Mouse (Mus musculus) kidney, adult 2 months (tissue): ENCODE measurements around the gene Trpm8. TPM values are rescaled to one million over a fixed set of nuclear protein-coding genes. Genes with fewer than 3 reads are reported as not detected.
A peak's percentile ranks its signal among the peaks of the same experiment; 100 is the strongest.

Source experiments
- DNase-seq: peaks from one replicate; pipeline ENCODE4 v3.0.0; 2021
- H3K27ac ChIP-seq: fragments of 200-500 bp; 2 replicates; pipeline ENCODE4 v1.5.1; 2012; ENCODE audit warnings: low read depth, low read length, control low read depth, inconsistent platforms; ENCODE audit not compliant: insufficient read depth
- H3K27me3 ChIP-seq: fragments of 200-500 bp; replicated peaks from 2 replicates; pipeline ENCODE4 v1.6.1; 2012; ENCODE audit warnings: mild to moderate bottlenecking, moderate library complexity, low read length, inconsistent platforms; ENCODE audit not compliant: control insufficient read depth, insufficient read depth
- H3K36me3 ChIP-seq: fragments of 200-500 bp; 2 replicates; pipeline ENCODE4 v1.6.1; 2012; ENCODE audit warnings: mild to moderate bottlenecking, moderate library complexity, low read length, inconsistent platforms; ENCODE audit not compliant: control insufficient read depth, insufficient read depth
- H3K4me1 ChIP-seq: fragments of 200-500 bp; 2 replicates; pipeline ENCODE4 v1.6.1; 2011; ENCODE audit warnings: low read length; ENCODE audit not compliant: control insufficient read depth, insufficient read depth
- H3K4me3 ChIP-seq: fragments of 200-500 bp; 2 replicates; pipeline ENCODE4 v1.5.1; 2011; ENCODE audit warnings: mild to moderate bottlenecking, low read depth, low read length, control low read depth; ENCODE audit not compliant: insufficient read depth
- CTCF ChIP-seq: fragments of 200-500 bp; conservative IDR thresholded peaks from 2 replicates; pipeline ENCODE4 v1.5.1; 2011; ENCODE audit warnings: low read depth, mild to moderate bottlenecking, control low read depth, low read length, moderate library complexity, mixed read lengths; ENCODE audit not compliant: insufficient read depth, insufficient read length
- POLR2A ChIP-seq: fragments of 200-500 bp; IDR thresholded peaks from one replicate; pipeline ENCODE4 v1.6.1; 2011; ENCODE audit warnings: low read depth, low read length, control low read depth
- WGBS: fragments of 180-500 bp; shearing (Covaris S2); methylation state at CpG from one replicate; pipeline ENCODE4 v1.1.7; 2018; 5-methylcytosine and 5-hydroxymethylcytosine counted together
- polyA plus RNA-seq: library from polyadenylated mRNA; depleted of rRNA; stranded (reverse); fragments of >200 nt; gene quantifications from 2 replicates; pipeline ENCODE4 v1.2.3, GENCODE M21; 2012

Trpm8 gene
- polyA plus RNA-seq, 1 experiment, result not detected

DNA sequence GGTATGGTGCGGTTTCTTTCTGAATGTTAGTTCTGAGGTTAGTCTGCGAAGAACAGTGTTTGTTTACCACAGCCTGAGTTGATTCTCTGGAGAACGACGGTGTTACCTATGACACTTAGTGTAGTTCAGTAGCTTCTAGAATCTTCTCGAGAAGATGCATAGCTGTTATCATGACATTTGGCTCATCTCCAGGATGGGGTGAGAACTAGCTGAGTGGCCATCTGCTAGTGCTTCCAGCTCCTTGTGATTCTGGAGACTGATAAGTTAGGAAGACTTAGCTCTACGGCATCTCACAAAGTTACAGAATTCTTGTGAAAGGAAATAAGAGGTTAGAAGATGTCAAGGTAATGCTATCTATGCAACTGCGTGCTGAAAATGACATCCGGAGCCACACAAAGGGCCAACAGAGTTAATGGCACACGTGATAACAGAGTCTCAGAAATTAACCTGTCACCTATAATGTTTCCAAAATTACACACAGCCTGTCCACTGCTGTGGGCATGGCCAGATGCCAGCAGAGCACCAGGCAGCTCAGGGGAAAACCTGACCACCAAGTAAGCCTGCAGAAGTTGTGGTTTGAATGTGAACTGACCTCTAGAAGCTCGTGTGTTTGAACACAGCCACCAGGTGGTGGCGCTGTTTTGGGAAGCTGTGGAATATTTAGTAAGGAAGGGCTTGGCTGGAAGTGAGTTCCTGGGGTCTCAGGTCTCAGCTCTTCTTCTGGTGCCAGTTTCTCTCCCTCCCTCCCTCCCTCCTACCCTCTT, 89.6 kb downstream of the Trpm8 start:
- 76% methylated on average over 11 of the region's 11 CpGs for WGBS
- TF ChIP-seq POLR2A, result no peak
- 0 out of 2 replicates have a peak, but pooled peaks have one; percentile 14 for TF ChIP-seq CTCF

DNA sequence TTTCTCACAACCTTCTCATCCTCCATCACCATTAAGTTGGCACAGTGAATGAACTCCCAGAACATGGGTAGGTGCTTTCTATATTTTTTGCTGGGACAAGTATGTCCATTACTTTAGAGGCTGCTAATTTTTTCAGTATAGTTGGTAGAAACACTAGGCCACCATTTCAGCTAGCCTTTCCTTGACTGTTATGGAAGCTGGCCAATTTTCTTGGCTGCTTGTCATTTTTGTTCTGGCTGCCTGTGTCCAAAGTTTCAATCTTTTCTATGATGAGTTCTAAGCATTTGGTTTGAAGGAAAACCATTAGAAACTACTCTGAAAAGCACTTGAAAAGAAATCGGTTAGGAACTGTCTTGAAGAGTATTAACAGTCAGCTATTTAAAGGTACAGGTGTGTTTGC, 101.0 kb downstream of the Trpm8 start:
- Histone ChIP-seq H3K4me3 (no peak overlapping the region), H3K27ac (no peak overlapping the region), H3K36me3 (no peaks in the 10 kb centered on the region), H3K27me3 (no peaks in the 10 kb centered on the region), H3K4me1 (no peaks in the 10 kb centered on the region)
- peak; percentile 25 for DNase-seq
- no peak for TF ChIP-seq CTCF
- TF ChIP-seq POLR2A, result no peak
- WGBS, result 80% methylated on average over 1 of the region's 1 CpGs

More for the DNA sequence above, 89.6 kb downstream of the Trpm8 start:
- no peaks in the 10 kb centered on the region for H3K27me3 ChIP-seq
- peak; percentile 1 for DNase-seq
- no peaks in the 10 kb centered on the region for H3K36me3 ChIP-seq
- H3K4me1 ChIP-seq, result no peaks in the 10 kb centered on the region
- H3K4me3 ChIP-seq, result no peak overlapping the region
- no peak overlapping the region for H3K27ac ChIP-seq

- H3K4me1 ChIP-seq, result no peaks in the 10 kb centered on the region
- TF ChIP-seq CTCF (no peak), POLR2A (no peak)
- no peak overlapping the region for H3K27ac ChIP-seq
- DNase-seq, result no peak
- no peaks in the 10 kb centered on the region for H3K27me3 ChIP-seq
- no peak overlapping the region for H3K4me3 ChIP-seq
- no peaks in the 10 kb centered on the region for H3K36me3 ChIP-seq
- 81% methylated on average over 4 of the region's 4 CpGs for WGBS
Measured at GRCm38 (mm10) chr1:88391632-88392031, 114.2 kb downstream of the Trpm8 start.

- 94% methylated on average over 5 of the region's 5 CpGs for WGBS
- no peak for TF ChIP-seq CTCF
- TF ChIP-seq POLR2A, result no peak
- Histone ChIP-seq H3K36me3 (no peaks in the 10 kb centered on the region), H3K4me1 (no peaks in the 10 kb centered on the region), H3K27me3 (no peaks in the 10 kb centered on the region), H3K27ac (no peak overlapping the region), H3K4me3 (no peak overlapping the region)
- no peak for DNase-seq
Measured at GRCm38 (mm10) chr1:88393321-88393720, 115.9 kb downstream of the Trpm8 start.

DNA sequence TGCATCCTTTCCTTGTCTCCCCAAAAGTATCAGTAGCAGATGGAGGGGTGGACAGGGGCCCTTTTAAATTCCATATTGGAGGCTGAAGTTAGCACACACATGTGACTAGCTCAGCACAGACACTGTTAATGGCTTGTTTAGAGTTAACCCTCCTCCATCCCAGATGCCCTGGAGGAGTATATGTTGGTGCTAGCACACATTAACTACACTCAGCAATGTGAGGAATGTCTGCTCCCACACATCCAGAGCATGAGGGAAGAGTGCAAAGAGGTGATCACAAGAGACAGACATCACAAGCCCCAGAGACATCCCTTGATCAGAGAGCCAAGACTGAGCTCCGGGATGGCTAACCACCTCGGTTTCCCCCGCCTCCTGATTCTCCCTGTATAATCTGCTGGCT, 125.9 kb downstream of the Trpm8 start:
- no peak for TF ChIP-seq CTCF
- no peak for TF ChIP-seq POLR2A

DNA sequence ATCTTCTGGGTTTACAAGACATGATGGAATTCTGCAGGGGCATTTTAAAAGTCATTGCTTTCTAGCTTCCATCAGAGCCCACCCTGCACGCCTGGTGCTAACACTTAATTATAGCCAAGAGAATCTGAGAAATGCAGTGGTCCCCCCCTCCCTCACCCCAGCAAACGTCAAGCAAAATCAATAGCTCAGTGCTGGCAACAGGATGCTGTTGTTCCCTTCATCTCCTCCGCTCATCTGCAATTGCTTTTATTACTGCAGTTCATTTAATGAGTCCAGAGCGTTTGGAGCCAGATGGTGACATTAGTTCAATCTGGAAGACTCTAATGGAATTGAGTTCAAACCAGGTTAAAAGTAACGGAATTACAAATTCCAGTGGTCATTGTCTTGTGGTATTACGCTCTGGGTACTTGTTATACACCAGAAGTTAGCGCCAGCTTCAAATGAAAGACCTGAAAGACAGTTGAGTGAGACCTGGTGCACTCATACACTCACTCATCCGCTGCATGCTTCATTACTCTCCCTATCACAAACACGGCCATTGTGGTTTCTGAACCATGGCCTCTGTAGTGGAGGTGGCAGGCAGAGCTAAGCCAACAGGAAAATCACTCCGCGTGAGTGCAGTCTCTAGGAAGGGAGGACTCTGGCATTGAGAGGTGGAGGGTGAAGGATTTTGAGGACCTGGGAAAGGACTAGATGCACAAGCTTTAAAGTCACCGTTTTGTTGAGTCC, 128.8 kb downstream of the Trpm8 start:
- no peak for TF ChIP-seq CTCF
- TF ChIP-seq POLR2A, result no peak
- peaks cover 18% of the 10 kb centered on the region; the same call in 1 of the 2 replicates for H3K4me1 ChIP-seq
- DNase-seq, result no peak
- 37% methylated on average over 12 of the region's 12 CpGs for WGBS
- peak overlapping the region; percentile 56; the same call in 1 of the 2 replicates for H3K27ac ChIP-seq
- H3K4me3 ChIP-seq, result no peak overlapping the region; the same call in 1 of the 2 replicates
- H3K36me3 ChIP-seq, result no peaks in the 10 kb centered on the region
- no peaks in the 10 kb centered on the region for H3K27me3 ChIP-seq

More for the DNA sequence above, 125.9 kb downstream of the Trpm8 start:
- WGBS, result 41% methylated on average over 3 of the region's 3 CpGs
- H3K27ac ChIP-seq, result no peak overlapping the region
- no peaks in the 10 kb centered on the region for H3K36me3 ChIP-seq
- no peak overlapping the region for H3K4me3 ChIP-seq
- peaks cover 10% of the 10 kb centered on the region; the same call in 1 of the 2 replicates for H3K4me1 ChIP-seq
- peak; percentile 18 for DNase-seq
- H3K27me3 ChIP-seq, result no peaks in the 10 kb centered on the region

- H3K4me1 ChIP-seq, result peaks cover 19% of the 10 kb centered on the region; the same call in 1 of the 2 replicates
- TF ChIP-seq CTCF (no peak), POLR2A (no peak)
- no peaks in the 10 kb centered on the region for H3K27me3 ChIP-seq
- no peaks in the 10 kb centered on the region for H3K36me3 ChIP-seq
- DNase-seq, result peak; percentile 84
- peak within 1 kb of the TSS; percentile 81 for H3K4me3 ChIP-seq
- peak within 1 kb of the TSS; percentile 98 for H3K27ac ChIP-seq
- 48% methylated on average over 5 of the region's 5 CpGs for WGBS
Measured at GRCm38 (mm10) chr1:88406807-88407198, 129.3 kb downstream of the Trpm8 start, which contains the start of gene Spp2. Spp2 (plus strand) TSS chr1:88406961.
